Mouse (Mus musculus): ENCODE results near the gene Prss53. TPM values are rescaled to one million over a fixed set of nuclear protein-coding genes. Genes with fewer than 3 reads are reported as not detected.

Prss53 gene
- polyA plus RNA-seq, 1 experiment from 2014 or later = 0.40 TPM

GRCm38 (mm10) chr7:127876041-127876466 lies 14.7 kb downstream of the Prss53 start, which contains the start of gene Zfp646:
TSS of gene Zfp646 (plus strand) at chr7:127876221.
- Histone ChIP-seq H3K9ac (ENCODE audit: low read depth, low read length) (peak within 1 kb of the TSS; percentile 98), H3K27me3 (replicated peaks; ENCODE audit: control insufficient read depth, insufficient read depth, low read length) (no peaks in the 10 kb centered on the region), H3K4me3 (ENCODE audit: low read depth, low read length) (peak within 1 kb of the TSS; percentile 86), H3K36me3 (ENCODE audit: control insufficient read depth, insufficient read depth, low read length) (peaks cover 38% of the 10 kb centered on the region), H3K9me3 (ENCODE audit: control insufficient read depth, low read length) (peaks cover 15% of the 10 kb centered on the region), H3K4me2 (peak within 1 kb of the TSS; percentile 88), H3K27ac (ENCODE audit: low read depth, low read length) (peak within 1 kb of the TSS; percentile 97), H3K4me1 (replicated peaks; ENCODE audit: control insufficient read depth, insufficient read depth, low read length) (peaks cover 19% of the 10 kb centered on the region)
- ATAC-seq (replicated peaks; ENCODE audit: low FRiP score) (peak; percentile 82), DNase-seq (ENCODE audit: low spot score) (peak; percentile 91)
- under 1% methylated on average over 41 of the region's 41 CpGs for WGBS

GRCm38 (mm10) chr7:127875627-127876001 lies 15.2 kb downstream of the Prss53 start:
- Histone ChIP-seq H3K9ac (ENCODE audit: low read depth, low read length) (peak overlapping the region; percentile 98), H3K36me3 (ENCODE audit: control insufficient read depth, insufficient read depth, low read length) (peaks cover 36% of the 10 kb centered on the region)

GRCm38 (mm10) chr7:127874812-127875626 lies 15.8 kb downstream of the Prss53 start:
- peak overlapping the region; percentile 86 for H3K4me3 ChIP-seq (ENCODE audit: low read depth, low read length)
- H3K27me3 ChIP-seq (replicated peaks; ENCODE audit: control insufficient read depth, insufficient read depth, low read length) = no peaks in the 10 kb centered on the region
- peaks cover 12% of the 10 kb centered on the region for H3K9me3 ChIP-seq (ENCODE audit: control insufficient read depth, low read length)
- H3K36me3 ChIP-seq (ENCODE audit: control insufficient read depth, insufficient read depth, low read length) = peaks cover 33% of the 10 kb centered on the region
- H3K4me2 ChIP-seq = peak overlapping the region; percentile 88
- 5% methylated on average over 20 of the region's 20 CpGs for WGBS
- peaks cover 21% of the 10 kb centered on the region for H3K4me1 ChIP-seq (replicated peaks; ENCODE audit: control insufficient read depth, insufficient read depth, low read length)
- no peak for DNase-seq (ENCODE audit: low spot score)
- peak overlapping the region; percentile 98 for H3K9ac ChIP-seq (ENCODE audit: low read depth, low read length)
- peak; percentile 19; the same call in 1 of the 2 replicates for ATAC-seq (replicated peaks; ENCODE audit: low FRiP score)
- H3K27ac ChIP-seq (ENCODE audit: low read depth, low read length) = peak overlapping the region; percentile 97

More at GRCm38 (mm10) chr7:127875627-127876001, 15.2 kb downstream of the Prss53 start:
- peak overlapping the region; percentile 88 for H3K4me2 ChIP-seq
- peak; percentile 83 for ATAC-seq (replicated peaks; ENCODE audit: low FRiP score)
- DNase-seq (ENCODE audit: low spot score) = peak; percentile 95
- no peaks in the 10 kb centered on the region for H3K27me3 ChIP-seq (replicated peaks; ENCODE audit: control insufficient read depth, insufficient read depth, low read length)
- H3K9me3 ChIP-seq (ENCODE audit: control insufficient read depth, low read length) = peaks cover 15% of the 10 kb centered on the region
- 0% methylated on average over 38 of the region's 43 CpGs for WGBS
- H3K4me1 ChIP-seq (replicated peaks; ENCODE audit: control insufficient read depth, insufficient read depth, low read length) = peaks cover 19% of the 10 kb centered on the region
- H3K27ac ChIP-seq (ENCODE audit: low read depth, low read length) = peak overlapping the region; percentile 97
- H3K4me3 ChIP-seq (ENCODE audit: low read depth, low read length) = peak overlapping the region; percentile 86

- 73% methylated on average over 5 of the region's 5 CpGs for WGBS
- Histone ChIP-seq H3K9me3 (ENCODE audit: control insufficient read depth, low read length) (no peaks in the 10 kb centered on the region), H3K36me3 (ENCODE audit: control insufficient read depth, insufficient read depth, low read length) (peaks cover 30% of the 10 kb centered on the region), H3K27me3 (replicated peaks; ENCODE audit: control insufficient read depth, insufficient read depth, low read length) (no peaks in the 10 kb centered on the region), H3K4me2 (no peak overlapping the region), H3K9ac (ENCODE audit: low read depth, low read length) (no peak overlapping the region), H3K27ac (ENCODE audit: low read depth, low read length) (no peak overlapping the region), H3K4me1 (replicated peaks; ENCODE audit: control insufficient read depth, insufficient read depth, low read length) (peaks cover 15% of the 10 kb centered on the region), H3K4me3 (ENCODE audit: low read depth, low read length) (no peak overlapping the region)
- ATAC-seq (replicated peaks; ENCODE audit: low FRiP score) (no peak; the same call in 1 of the 2 replicates), DNase-seq (ENCODE audit: low spot score) (no peak)
Observed at GRCm38 (mm10) chr7:127870136-127870821, 20.5 kb downstream of the Prss53 start.

GRCm38 (mm10) chr7:127869149-127869810 lies 21.5 kb downstream of the Prss53 start:
- ATAC-seq (replicated peaks; ENCODE audit: low FRiP score) (no peak), DNase-seq (ENCODE audit: low spot score) (no peak)
- 87% methylated on average over 3 of the region's 3 CpGs for WGBS
- Histone ChIP-seq H3K36me3 (ENCODE audit: control insufficient read depth, insufficient read depth, low read length) (peaks cover 30% of the 10 kb centered on the region), H3K27me3 (replicated peaks; ENCODE audit: control insufficient read depth, insufficient read depth, low read length) (no peaks in the 10 kb centered on the region), H3K4me3 (ENCODE audit: low read depth, low read length) (no peak overlapping the region), H3K4me2 (no peak overlapping the region), H3K27ac (ENCODE audit: low read depth, low read length) (no peak overlapping the region), H3K4me1 (replicated peaks; ENCODE audit: control insufficient read depth, insufficient read depth, low read length) (peaks cover 10% of the 10 kb centered on the region), H3K9me3 (ENCODE audit: control insufficient read depth, low read length) (no peaks in the 10 kb centered on the region), H3K9ac (ENCODE audit: low read depth, low read length) (no peak overlapping the region)

GRCm38 (mm10) chr7:127867641-127868040 lies 23.1 kb downstream of the Prss53 start:
- ATAC-seq (replicated peaks; ENCODE audit: low FRiP score) (no peak), DNase-seq (ENCODE audit: low spot score) (no peak)

GRCm38 (mm10) chr7:127866434-127866833 lies 24.3 kb downstream of the Prss53 start:
- no peak for DNase-seq (ENCODE audit: low spot score)
- 92% methylated on average over 12 of the region's 12 CpGs for WGBS
- H3K27me3 ChIP-seq (replicated peaks; ENCODE audit: control insufficient read depth, insufficient read depth, low read length) = no peaks in the 10 kb centered on the region
- H3K4me1 ChIP-seq (replicated peaks; ENCODE audit: control insufficient read depth, insufficient read depth, low read length) = 0 out of 2 replicates have a peak, but pooled peaks cover 2% of the 10 kb centered on the region
- ATAC-seq (replicated peaks; ENCODE audit: low FRiP score) = no peak
- H3K36me3 ChIP-seq (ENCODE audit: control insufficient read depth, insufficient read depth, low read length) = peaks cover 27% of the 10 kb centered on the region
- no peak overlapping the region for H3K9ac ChIP-seq (ENCODE audit: low read depth, low read length)
- no peak overlapping the region for H3K27ac ChIP-seq (ENCODE audit: low read depth, low read length)
- no peak overlapping the region for H3K4me2 ChIP-seq
- H3K4me3 ChIP-seq (ENCODE audit: low read depth, low read length) = no peak overlapping the region
- no peaks in the 10 kb centered on the region for H3K9me3 ChIP-seq (ENCODE audit: control insufficient read depth, low read length)

More at GRCm38 (mm10) chr7:127867641-127868040, 23.1 kb downstream of the Prss53 start:
- Histone ChIP-seq H3K9ac (ENCODE audit: low read depth, low read length) (no peak overlapping the region), H3K4me1 (replicated peaks; ENCODE audit: control insufficient read depth, insufficient read depth, low read length) (peaks cover 2% of the 10 kb centered on the region; the same call in 1 of the 2 replicates), H3K4me3 (ENCODE audit: low read depth, low read length) (no peak overlapping the region), H3K36me3 (ENCODE audit: control insufficient read depth, insufficient read depth, low read length) (peaks cover 27% of the 10 kb centered on the region), H3K4me2 (no peak overlapping the region), H3K9me3 (ENCODE audit: control insufficient read depth, low read length) (no peaks in the 10 kb centered on the region), H3K27ac (ENCODE audit: low read depth, low read length) (no peak overlapping the region), H3K27me3 (replicated peaks; ENCODE audit: control insufficient read depth, insufficient read depth, low read length) (no peaks in the 10 kb centered on the region)
- WGBS = 97% methylated on average over 18 of the region's 18 CpGs

GRCm38 (mm10) chr7:127858258-127858657 lies 32.5 kb downstream of the Prss53 start:
- Histone ChIP-seq H3K4me2 (no peak overlapping the region), H3K27me3 (replicated peaks; ENCODE audit: control insufficient read depth, insufficient read depth, low read length) (no peaks in the 10 kb centered on the region), H3K4me1 (replicated peaks; ENCODE audit: control insufficient read depth, insufficient read depth, low read length) (0 out of 2 replicates have a peak, but pooled peaks cover 4% of the 10 kb centered on the region), H3K9ac (ENCODE audit: low read depth, low read length) (no peak overlapping the region), H3K9me3 (ENCODE audit: control insufficient read depth, low read length) (no peaks in the 10 kb centered on the region), H3K4me3 (ENCODE audit: low read depth, low read length) (no peak overlapping the region), H3K36me3 (ENCODE audit: control insufficient read depth, insufficient read depth, low read length) (no peaks in the 10 kb centered on the region), H3K27ac (ENCODE audit: low read depth, low read length) (no peak overlapping the region)
- DNase-seq (ENCODE audit: low spot score) (no peak), ATAC-seq (replicated peaks; ENCODE audit: low FRiP score) (peak; percentile 73)
- WGBS = 52% methylated on average over 6 of the region's 6 CpGs
